Mouse (Mus musculus): ENCODE results near the gene Ttc24.

- TF ChIP-seq HCFC1 (IDR thresholded peaks at IDR 0.05; ENCODE audit: borderline replicate concordance, insufficient read depth, low read length) (no peak), ZNF384 (IDR thresholded peaks at IDR 0.05; ENCODE audit: low read depth, low read length) (no peak)
These were observed 4.5 kb downstream of the Ttc24 start for GRCm38 (mm10) chr3:88073631-88074030.
